Comparison of ENCODE assay signal across 8 mouse cellular contexts in genomic region chr8:123373403-123374238, GRCm38 (mm10). TPM values are rescaled to one million over a fixed set of nuclear protein-coding genes. Genes with fewer than 3 reads are reported as not detected.
A peak's percentile ranks its signal among the peaks of the same experiment; 100 is the strongest.
DNase-seq lines count a peak whose midpoint lies in the region; ATAC-seq lines count a peak whose summit lies in the region.

Gene Tcf25, plus strand, starts transcription at chr8:123373753.

- no peaks in the 10 kb centered on the region for H3K9me3 ChIP-seq in hindbrain, embryonic 13.5 days

- under 1% methylated on average over 75 of the region's 75 CpGs for WGBS in hindbrain, embryonic 13.5 days

- peak within 1 kb of the TSS; percentile 89 for H3K9ac ChIP-seq in hindbrain, embryonic 13.5 days

- H3K27ac ChIP-seq in hindbrain, embryonic 13.5 days = peak within 1 kb of the TSS; percentile 97

- peaks cover 32% of the 10 kb centered on the region for H3K4me1 ChIP-seq in hindbrain, embryonic 13.5 days (replicated peaks)

- no peaks in the 10 kb centered on the region for H3K27me3 ChIP-seq in hindbrain, embryonic 13.5 days

- DNase-seq in NIH3T3 (ENCODE audit: low read depth) = peak; percentile 99
- peak; percentile 98 to 99 for DNase-seq in cerebellum, postnatal 10 days
- DNase-seq in frontal cortex, postnatal 14 days (ENCODE audit: low spot score in 2 of 2) = peak; percentile 95
- peak; percentile 89 to 91 for DNase-seq in layer of hippocampus, postnatal 25 days (ENCODE audit: extremely low spot score in 1 of 2, low spot score in 1 of 2)
- DNase-seq in lung, postnatal 25 days (ENCODE audit: low spot score) = peak; percentile 96
- DNase-seq in retina, embryonic 14.5 days (ENCODE audit: low spot score) = peak; percentile 97
- peak; percentile 96 for DNase-seq in thymus, postnatal 4 days

- H3K4me2 ChIP-seq in hindbrain, embryonic 13.5 days = peak within 1 kb of the TSS; percentile 66

- peaks cover 41% of the 10 kb centered on the region for H3K36me3 ChIP-seq in hindbrain, embryonic 13.5 days

- peak within 1 kb of the TSS; percentile 80 for H3K4me3 ChIP-seq in hindbrain, embryonic 13.5 days

- peak; percentile 94 for ATAC-seq in hindbrain, embryonic 13.5 days (ENCODE audit: low FRiP score)

RNA-seq across cellular contexts. Expression of gene Tcf25, which starts in this region (rescaled TPM):
- polyA plus RNA-seq in hindbrain, embryonic 13.5 days (2015; fragmentation: Nextera tagmentation; extraction: Ambion mirVana) = 273 and 284 TPM in 2 replicates
- 100 to 1,000 TPM; 485 to 539 TPM for total RNA-seq in layer of hippocampus, postnatal 25 days (2021)

Comparison
In these comparisons a context has a peak if more than half of its experiments do, and no peak if none do; other contexts are left out.
1. Peak in every context shown above with its lines: DNase-seq, ATAC-seq, H3K4me3 ChIP-seq and H3K27ac ChIP-seq.